Mouse (Mus musculus): ENCODE results near the gene Gm26938.

Gm26938 gene

DNA sequence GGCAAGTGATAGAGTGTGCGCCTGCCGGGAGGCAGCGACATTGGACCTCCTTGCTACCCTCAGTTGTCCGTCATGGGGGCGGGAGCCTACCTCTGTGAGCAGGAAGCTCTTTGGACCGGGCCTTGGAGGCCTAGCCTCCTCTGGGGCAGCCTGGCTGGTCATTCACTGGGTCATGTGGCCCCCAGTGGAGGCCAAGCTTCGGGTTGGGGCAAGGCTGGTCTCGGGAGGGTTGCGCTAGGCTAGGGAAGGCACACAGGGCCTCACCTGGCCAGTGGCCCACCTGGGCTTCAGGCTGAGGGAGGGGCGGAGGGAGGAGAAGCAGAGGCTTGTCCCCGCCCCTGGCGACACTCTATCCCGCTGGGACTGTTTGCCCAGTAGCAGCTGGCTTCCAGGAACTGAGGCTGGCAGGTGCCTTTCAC is 12.2 kb downstream of the Gm26938 start:
- DNase-seq, result no peak

GRCm38 (mm10) chr5:139813126-139813490 is 13.1 kb downstream of the Gm26938 start:
- DNase-seq, result no peak

DNA sequence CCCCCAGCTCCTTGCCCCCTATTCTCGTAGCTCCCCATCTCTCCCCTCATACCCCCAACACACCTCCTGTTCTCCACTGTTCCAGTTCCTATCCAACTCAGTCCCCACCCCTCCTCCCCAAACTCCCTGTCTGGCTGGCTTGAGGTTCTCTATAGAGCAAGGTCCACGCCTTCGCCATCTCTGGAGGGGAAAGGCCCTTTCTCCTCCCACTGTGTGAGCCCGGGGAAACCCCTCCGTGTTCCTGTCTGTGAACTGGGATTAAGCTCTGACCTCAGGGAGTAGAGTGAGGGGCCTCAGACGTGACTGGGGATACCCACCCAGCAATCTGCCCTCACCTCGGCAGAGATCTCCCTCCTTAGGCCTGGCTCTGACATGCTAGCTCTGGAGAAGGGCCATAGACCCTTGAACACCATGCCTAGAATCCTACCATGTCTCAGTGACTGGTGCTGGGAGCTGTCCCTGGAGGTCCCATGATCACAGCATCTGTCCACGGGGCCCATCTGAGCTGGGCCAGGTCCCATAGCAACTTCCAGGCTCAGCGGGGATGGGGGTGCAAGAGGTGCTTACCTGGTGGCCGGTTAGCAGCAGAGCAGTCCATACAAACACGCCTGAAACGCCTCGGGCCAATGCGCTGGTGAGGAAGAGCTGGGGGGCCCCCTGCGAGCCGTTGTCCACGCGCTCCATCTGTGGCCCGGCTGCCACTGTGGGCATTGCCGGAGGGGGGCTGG is 13.6 kb downstream of the Gm26938 start:
- DNase-seq, result no peak

DNA sequence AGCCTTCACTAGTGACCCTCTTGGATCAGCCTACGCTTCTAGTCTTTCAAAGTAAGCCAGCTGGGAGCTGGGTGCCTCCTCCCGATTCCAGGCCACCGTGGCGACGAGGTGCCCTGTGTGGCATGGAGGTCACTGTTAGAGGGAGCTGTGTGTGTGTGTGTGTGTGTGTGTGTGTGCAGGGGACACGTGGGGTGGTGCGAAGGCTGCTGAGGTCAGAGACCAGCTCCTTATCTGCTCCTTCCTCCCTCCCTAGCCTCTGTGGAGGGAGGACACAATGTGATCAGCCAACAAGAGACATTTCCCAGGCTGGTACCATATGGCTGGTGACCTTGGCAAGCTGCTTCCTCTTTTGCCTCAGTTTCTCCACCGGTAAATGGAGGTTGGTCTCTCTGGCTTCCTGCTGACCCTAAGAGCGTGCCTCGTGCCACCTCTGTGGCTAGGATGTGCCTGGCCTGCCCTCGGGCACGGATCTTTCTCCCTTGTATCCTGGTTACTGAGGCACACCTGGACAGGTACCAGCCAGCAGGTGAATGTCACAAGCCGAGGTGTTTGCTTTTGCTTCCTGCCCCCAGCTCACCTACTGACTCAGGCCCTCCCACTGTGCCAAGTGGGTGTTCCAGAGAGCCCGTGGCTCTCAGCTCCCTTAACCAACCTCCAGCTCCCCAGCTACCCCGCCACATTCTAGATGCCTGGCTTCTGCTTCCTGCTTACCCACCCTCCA is 14.4 kb downstream of the Gm26938 start:
- no peak for DNase-seq

- no peak for DNase-seq
These were observed 16.8 kb downstream of the Gm26938 start for GRCm38 (mm10) chr5:139809397-139809796.

- DNase-seq, result no peak
These were observed 20.3 kb downstream of the Gm26938 start for GRCm38 (mm10) chr5:139805924-139806323.

GRCm38 (mm10) chr5:139804573-139805111 is 21.6 kb downstream of the Gm26938 start:
- DNase-seq, result no peak

DNA sequence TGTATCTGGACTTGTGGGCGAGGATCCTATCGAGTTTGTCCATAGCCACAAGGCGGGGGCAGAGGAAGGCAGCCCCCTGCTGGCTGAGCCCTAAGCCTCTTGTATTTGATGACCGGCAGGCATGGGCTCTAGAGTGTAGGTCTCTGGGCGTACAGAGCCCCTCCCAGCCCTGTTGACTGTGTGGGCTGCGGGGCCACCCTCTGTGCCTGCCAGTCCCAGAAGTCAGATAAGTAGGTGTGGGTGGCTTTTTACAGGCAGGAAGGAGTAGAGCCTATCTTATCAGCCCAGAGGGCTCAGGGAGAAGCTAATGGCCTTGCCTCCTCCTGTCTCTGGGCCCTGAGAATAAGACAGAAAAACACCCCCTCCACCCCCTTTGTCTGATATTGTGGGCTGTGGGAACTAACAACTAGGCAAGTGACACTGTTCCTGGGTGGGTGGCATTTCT is 22.1 kb downstream of the Gm26938 start:
- no peak for DNase-seq

DNA sequence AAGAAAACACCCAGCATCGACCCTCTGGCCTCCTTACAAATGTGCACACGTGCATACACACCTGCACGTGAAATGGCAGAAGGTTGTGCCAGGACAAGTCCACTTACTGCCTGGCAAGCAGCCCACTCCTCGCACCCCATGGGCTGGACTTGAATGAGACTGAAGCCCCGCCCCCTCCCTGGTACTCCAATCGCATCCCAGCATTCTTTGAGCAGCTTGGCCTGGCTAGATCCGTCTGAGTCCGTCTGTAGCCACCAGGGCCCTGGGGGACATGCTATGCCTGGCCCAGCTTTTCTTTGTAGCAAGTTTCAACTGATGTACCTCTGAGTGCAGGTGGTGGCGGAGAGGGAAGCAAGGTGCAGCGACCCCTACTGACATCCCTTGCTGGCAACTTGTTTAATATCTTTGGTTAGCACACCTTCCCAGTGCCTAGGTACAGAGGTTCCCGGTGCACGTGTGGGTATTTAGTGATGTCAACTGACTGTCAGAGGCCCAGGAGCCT is 22.6 kb downstream of the Gm26938 start:
- no peak for DNase-seq

- no peak for DNase-seq
These were observed 23.0 kb downstream of the Gm26938 start for GRCm38 (mm10) chr5:139803165-139803564.

DNA sequence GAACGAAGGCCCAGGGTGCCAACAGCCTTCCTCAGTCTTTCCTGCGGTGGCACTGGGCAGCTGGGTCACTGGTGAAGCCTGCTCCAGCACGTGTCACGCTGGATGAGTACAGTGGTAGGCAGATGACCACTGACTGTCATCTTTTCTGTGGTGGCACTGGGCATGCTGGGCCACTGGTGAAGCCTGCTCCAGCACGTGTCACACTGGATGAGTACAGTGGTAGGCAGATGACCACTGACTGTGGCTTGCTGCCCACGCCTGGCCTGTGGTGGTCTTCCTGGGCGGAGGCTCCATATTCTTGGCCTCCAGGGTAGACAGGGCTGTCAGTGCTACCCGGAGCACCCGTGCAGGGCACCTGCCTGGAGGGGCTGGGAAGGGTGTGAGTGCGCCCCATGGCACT is 24.3 kb downstream of the Gm26938 start:
- no peak for DNase-seq

- no peak for DNase-seq
These were observed 25.0 kb downstream of the Gm26938 start for GRCm38 (mm10) chr5:139801231-139801630.

DNA sequence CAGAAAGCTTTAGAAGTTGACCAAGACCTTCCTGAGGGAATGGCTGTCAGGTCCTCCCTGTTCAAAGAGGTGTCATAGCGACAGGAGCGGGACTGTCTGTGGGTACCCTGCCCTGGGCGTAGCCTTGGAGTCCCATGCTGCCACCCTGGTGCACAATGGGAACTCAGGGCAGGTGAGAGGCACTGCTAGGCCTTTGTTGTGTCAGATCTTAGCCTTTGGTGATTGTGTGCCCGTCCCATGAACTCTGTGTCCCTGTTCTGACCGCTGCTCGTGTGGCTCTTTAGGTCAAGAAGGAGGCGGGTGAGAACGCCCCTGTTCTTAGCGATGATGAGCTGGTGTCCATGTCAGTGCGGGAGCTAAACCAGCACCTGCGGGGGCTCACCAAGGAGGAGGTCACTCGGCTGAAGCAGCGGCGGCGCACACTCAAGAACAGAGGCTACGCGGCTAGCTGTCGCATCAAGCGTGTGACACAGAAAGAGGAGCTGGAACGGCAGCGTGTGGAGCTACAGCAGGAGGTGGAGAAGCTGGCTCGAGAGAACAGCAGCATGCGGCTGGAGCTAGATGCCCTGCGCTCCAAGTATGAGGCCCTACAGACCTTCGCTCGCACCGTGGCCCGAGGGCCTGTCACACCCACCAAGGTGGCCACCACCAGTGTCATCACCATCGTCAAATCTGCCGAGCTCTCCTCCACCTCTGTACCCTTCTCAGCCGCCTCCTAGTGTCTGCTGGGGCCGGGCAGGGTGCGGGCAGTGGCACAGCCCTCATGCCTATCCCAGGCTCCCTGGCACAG is 26.2 kb downstream of the Gm26938 start:
- no peak for DNase-seq

- no peak for DNase-seq
These were observed 27.2 kb downstream of the Gm26938 start for GRCm38 (mm10) chr5:139799041-139799440.

DNA sequence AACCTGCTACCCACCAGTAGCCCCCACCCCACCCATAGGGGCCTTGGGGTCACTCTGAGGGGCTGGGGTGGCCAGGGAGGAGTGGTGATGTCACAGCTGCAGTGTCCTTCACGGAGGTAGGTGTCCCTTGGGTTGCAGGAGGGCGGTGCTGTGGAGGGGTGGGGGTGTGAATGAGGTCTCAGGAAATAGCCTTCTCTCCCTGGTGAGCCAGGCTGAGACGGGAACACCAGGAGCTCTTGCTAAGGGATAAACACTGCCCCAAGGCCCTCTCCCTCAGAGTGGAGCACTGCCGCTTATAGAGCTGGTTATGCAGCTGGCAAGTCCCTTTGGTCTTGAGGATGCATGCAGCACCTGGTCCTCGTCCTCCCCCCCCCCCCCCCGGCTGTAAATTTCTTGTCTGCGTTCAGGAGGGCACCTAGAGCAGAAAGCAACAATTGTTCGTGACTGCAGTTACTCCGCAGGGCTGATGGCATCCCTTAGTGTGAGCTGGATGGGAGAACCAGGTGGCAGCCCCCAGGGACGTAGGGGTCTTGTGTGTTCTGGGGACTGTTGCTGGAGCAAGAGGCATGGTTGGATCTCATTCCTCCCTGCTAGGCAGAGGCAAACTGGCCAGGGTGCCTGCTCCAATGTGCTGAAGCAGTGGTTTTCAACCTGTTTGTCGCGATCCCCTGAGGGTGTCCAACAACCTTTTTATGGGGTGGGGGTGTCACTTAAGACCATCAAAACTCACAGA is 27.9 kb downstream of the Gm26938 start:
- no peak for DNase-seq

DNA sequence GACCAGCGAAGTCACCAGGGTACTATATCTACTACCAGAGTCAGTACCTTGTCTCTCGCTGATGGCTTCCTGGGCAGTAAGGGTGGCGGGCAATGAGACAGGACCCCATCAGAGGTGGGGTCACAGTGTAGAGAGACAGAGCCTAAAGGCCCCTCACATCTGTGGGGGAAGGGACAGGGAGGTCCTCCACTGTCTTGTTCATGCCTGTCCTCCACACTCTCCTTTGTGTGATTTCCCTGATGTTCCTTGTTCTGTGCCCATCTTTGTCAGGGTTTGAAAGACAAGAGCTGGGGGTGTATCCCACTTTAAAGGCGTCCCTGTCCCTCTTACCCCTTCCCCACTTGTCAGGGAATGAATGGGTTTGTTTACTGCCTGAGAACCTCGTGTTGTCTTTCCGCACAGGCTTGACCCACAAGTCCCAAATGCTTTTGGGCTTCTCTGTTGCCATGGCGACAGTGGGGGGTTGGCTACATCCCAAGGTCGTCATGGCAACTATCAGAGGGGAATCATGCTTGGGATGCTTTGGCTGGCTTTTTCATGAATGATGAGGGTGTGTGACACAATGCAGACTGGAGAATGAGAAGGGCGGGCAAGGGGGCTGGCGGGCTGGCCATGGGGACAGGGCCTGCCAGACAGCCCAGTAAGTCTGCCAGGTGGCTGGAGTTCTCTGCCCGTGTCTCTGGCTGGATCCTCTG is 28.6 kb downstream of the Gm26938 start:
- peak; percentile 72 for DNase-seq

- DNase-seq, result peak; percentile 59
These were observed 29.3 kb downstream of the Gm26938 start for GRCm38 (mm10) chr5:139796900-139797299.

DNA sequence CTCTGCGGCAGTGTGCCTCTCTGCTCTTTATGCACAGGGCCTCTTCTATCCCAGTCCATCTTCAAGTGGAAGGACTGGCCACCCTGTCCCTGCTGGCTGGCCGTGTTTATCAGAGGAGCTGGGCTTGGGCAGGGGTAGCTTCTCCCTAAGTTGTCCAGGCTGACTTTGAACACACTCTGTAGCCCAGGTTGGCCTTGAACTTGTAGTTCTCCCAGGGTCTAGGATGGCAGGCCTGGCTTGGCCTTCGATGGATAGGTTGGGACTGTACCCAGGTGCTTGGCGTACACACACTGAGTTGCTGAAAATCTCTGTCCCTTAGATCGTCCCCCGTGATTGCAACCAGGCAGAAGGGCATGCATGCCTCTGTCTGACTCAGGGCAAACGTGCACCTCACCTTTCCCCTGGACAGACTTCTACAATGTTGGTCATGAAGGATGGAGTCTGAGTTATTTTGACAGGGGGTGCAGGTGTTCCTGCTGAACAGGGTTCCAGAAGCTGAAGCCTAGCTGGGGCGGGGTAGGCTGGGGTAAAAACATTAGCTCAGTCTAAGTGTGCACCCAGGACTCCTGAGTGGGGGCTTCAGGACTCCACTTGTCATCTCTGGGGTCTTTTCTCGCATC is 30.1 kb downstream of the Gm26938 start:
- no peak for DNase-seq

DNA sequence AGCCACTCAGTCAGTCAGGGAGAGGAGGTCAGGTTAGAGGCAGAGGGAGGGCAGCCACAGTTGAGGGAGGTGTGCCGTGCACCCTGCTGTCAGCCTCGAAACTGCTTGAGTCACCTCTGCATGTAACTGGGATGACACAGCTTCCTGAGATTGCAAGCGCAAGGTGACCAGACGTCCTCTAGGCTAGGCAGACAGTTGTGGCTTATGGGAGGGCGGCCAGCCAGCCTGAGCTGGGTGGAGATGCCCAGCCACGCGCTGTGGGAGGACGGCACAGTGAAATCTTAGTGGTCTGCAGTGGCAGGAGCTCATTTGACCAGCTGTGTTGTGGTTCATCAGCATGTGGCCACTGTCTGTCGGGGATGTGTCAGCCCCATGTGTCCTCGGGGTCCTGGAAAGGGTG is 31.3 kb downstream of the Gm26938 start:
- no peak for DNase-seq

- DNase-seq, result no peak
These were observed 32.1 kb downstream of the Gm26938 start for GRCm38 (mm10) chr5:139794137-139794536.

DNA sequence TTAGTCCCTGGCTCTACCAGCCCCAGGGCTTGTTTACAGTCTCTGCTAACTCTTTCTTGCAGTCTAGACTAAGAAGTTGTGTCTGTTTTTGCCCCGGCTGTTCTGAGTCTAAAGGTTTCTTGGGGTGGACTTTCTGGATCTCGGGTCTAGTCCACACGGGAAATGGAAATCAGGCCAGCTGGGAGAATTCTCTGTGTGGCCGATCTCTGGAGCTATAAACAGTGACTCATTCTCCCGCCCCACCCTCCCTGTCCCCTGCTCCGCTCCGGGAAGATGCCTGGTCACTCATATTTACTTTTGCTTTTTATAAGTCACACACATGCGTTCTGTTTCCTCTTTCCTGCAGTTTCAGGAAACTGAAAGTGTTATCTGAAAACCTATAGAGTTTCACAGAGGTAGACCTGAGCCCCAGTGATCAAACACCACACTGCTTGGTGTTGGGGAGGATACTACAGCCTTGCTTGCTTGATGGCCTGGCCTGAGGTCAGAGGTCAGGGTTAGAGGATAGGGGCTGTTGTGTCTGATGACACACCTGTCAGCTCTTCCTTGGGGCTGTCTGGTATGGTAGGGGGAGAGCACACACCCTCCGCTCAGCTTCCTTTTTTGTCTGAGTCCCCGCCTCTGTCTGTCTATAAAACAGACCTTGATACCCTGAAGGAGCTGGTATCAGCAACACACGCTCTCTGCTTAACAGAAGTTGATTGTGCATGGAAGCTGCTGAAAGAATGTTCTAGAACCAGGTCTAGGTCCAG is 32.7 kb downstream of the Gm26938 start:
- DNase-seq, result no peak

Measured in right cerebral cortex, postnatal 25 days (tissue).